ENCODE assay signal across 20 mouse cellular contexts in the genomic region with DNA sequence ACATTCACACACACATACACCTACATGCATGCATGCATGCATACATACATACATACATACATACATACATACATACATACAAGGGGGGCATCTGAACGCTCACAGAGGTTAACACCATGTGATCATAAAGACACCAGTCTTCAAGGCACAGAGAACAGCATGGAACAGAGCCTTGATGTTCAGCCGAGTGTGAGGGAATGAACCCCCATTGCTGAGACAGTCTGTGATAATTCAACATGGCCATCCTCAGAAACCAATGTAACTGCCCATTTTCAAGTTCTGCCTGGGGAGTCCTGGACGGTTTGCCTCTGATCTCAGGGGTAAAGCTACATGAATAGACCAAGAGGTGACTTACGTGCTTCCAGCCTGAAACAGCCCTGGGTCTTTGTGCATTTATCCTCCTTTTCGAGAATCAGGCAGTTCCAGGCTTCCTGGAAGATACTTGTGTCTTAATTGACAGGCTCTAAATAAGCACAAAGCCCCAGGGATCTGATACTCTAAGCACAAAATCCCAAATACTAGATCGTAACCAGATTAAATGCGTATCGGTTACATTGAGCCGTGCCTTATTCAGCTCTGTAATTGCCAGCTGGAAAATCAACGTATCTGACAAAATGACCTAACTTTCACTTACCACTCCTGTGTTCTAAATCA.
DNase-seq lines count a peak whose midpoint lies in the region; ATAC-seq and TF ChIP-seq lines count a peak whose summit lies in the region.
"Had no signal": no experiment of that assay in that cellular context is flagged by ENCODE, and none has a peak within 500 bp of the region (broad histone marks: within the 10 kb centered on the region; RNA-seq: fewer than 3 reads in every experiment).

No protein-coding gene starts in this region.

- H3K4me2 ChIP-seq in kidney, embryonic 16.5 days (replicated peaks; ENCODE audit: low read depth, low read length), result no peak overlapping the region
- H3K4me2 ChIP-seq in embryonic facial prominence, embryonic 13.5 days, result no peak overlapping the region
- H3K4me2 ChIP-seq in limb, embryonic 14.5 days (replicated peaks; ENCODE audit: low read depth, low read length, severe bottlenecking), result no peak overlapping the region
- H3K4me2 ChIP-seq: hindbrain, embryonic 15.5 days; stomach, embryonic 15.5 days had no signal

- no peak for TF ChIP-seq POLR2A in limb, embryonic 14.5 days (IDR thresholded peaks at IDR 0.05; ENCODE audit: borderline replicate concordance, extremely low read depth, insufficient read depth, insufficient read length)

- H3K9me3 ChIP-seq in kidney, embryonic 16.5 days (ENCODE audit: low read length), result no peaks in the 10 kb centered on the region
- no peaks in the 10 kb centered on the region for H3K9me3 ChIP-seq in embryonic facial prominence, embryonic 13.5 days
- no peaks in the 10 kb centered on the region for H3K9me3 ChIP-seq in limb, embryonic 14.5 days (ENCODE audit: control insufficient read depth, low read length)
- H3K9me3 ChIP-seq: G1E; hindbrain, embryonic 15.5 days; stomach, embryonic 15.5 days had no signal

- peak; percentile 51 to 57 for DNase-seq in cerebellum, postnatal 10 days
- no peak for DNase-seq in cerebellum, adult 18-20 months
- DNase-seq in kidney, postnatal 36 days, result no peak
- DNase-seq in limb, embryonic 14.5 days (ENCODE audit: low spot score), result peak; percentile 54
- DNase-seq in urinary bladder, postnatal 4 days (ENCODE audit: low spot score in 2 of 2), result no peak
- no peak for DNase-seq in layer of hippocampus, adult 8-10 months (ENCODE audit: low spot score in 2 of 2)
- DNase-seq: heart, adult 11 months; kidney, adult 18-20 months; kidney, postnatal 14 days; layer of hippocampus, adult 9-11 months; lung, adult 18-20 months; right cerebral cortex, postnatal 14 days; thymus, adult 2 months had no signal

- H3K4me1 ChIP-seq in kidney, embryonic 16.5 days (ENCODE audit: insufficient read depth, low read length), result peaks cover 31% of the 10 kb centered on the region
- peaks cover 71% of the 10 kb centered on the region for H3K4me1 ChIP-seq in embryonic facial prominence, embryonic 13.5 days
- H3K4me1 ChIP-seq in limb, embryonic 14.5 days (ENCODE audit: control insufficient read depth, insufficient read depth, low read length), result peaks cover 69% of the 10 kb centered on the region

- ATAC-seq in kidney, embryonic 16.5 days (ENCODE audit: low FRiP score, low TSS enrichment), result no peak
- ATAC-seq in embryonic facial prominence, embryonic 13.5 days (ENCODE audit: insufficient number of reproducible peaks, insufficient read depth, low FRiP score, low TSS enrichment, low read depth), result no peak
- no peak for ATAC-seq in limb, embryonic 14.5 days (ENCODE audit: low FRiP score, low read depth)
- ATAC-seq: CD4-positive, CD25-positive, alpha-beta regulatory T cell, adult 4 months; forebrain, embryonic 14.5 days had no signal

- H3K27ac ChIP-seq in kidney, embryonic 16.5 days (ENCODE audit: low read length), result peak overlapping the region; percentile 59
- peak overlapping the region; percentile 70 for H3K27ac ChIP-seq in embryonic facial prominence, embryonic 13.5 days
- no peak overlapping the region for H3K27ac ChIP-seq in limb, embryonic 14.5 days (replicated peaks; ENCODE audit: low read depth, low read length)
- H3K27ac ChIP-seq: hindbrain, embryonic 15.5 days; stomach, embryonic 15.5 days had no signal

- H3K36me3 ChIP-seq in kidney, embryonic 16.5 days (ENCODE audit: insufficient read depth, low read length), result no peaks in the 10 kb centered on the region
- no peaks in the 10 kb centered on the region for H3K36me3 ChIP-seq in embryonic facial prominence, embryonic 13.5 days
- H3K36me3 ChIP-seq in limb, embryonic 14.5 days (ENCODE audit: control insufficient read depth, insufficient read depth, low read length), result no peaks in the 10 kb centered on the region
- H3K36me3 ChIP-seq: G1E; hindbrain, embryonic 15.5 days; stomach, embryonic 15.5 days had no signal

- no peaks in the 10 kb centered on the region for H3K27me3 ChIP-seq in kidney, embryonic 16.5 days (ENCODE audit: insufficient read depth, low read length)
- peaks cover 3% of the 10 kb centered on the region; the same call in 1 of the 2 replicates for H3K27me3 ChIP-seq in embryonic facial prominence, embryonic 13.5 days
- no peaks in the 10 kb centered on the region for H3K27me3 ChIP-seq in limb, embryonic 14.5 days (ENCODE audit: control insufficient read depth, insufficient read depth, low read length)
- H3K27me3 ChIP-seq: hindbrain, embryonic 15.5 days; stomach, embryonic 15.5 days had no signal

- H3K4me3 ChIP-seq in kidney, embryonic 16.5 days (ENCODE audit: low read length), result no peak overlapping the region
- H3K4me3 ChIP-seq in embryonic facial prominence, embryonic 13.5 days, result no peak overlapping the region
- no peak overlapping the region for H3K4me3 ChIP-seq in limb, embryonic 14.5 days (replicated peaks; ENCODE audit: low read length)
- H3K4me3 ChIP-seq: hindbrain, embryonic 15.5 days; stomach, embryonic 15.5 days had no signal

- no peak overlapping the region for H3K9ac ChIP-seq in kidney, embryonic 16.5 days (replicated peaks; ENCODE audit: low read length)
- no peak overlapping the region for H3K9ac ChIP-seq in embryonic facial prominence, embryonic 13.5 days
- no peak overlapping the region for H3K9ac ChIP-seq in limb, embryonic 14.5 days (ENCODE audit: low read depth, low read length, severe bottlenecking)
- H3K9ac ChIP-seq: hindbrain, embryonic 15.5 days; stomach, embryonic 15.5 days had no signal

- WGBS in kidney, embryonic 16.5 days, result 53% methylated on average over 10 of the region's 10 CpGs
- 23% methylated on average over 10 of the region's 10 CpGs for WGBS in embryonic facial prominence, embryonic 13.5 days
- WGBS in limb, embryonic 14.5 days, result 48% methylated on average over 10 of the region's 10 CpGs

Comparison
In these comparisons a context has a peak if more than half of its experiments do, and no peak if none do; other contexts are left out.
1. DNase-seq: peak in cerebellum, postnatal 10 days (2 of 2) and limb, embryonic 14.5 days (single experiment); none in cerebellum, adult 18-20 months (0 of 2), kidney, postnatal 36 days (0 of 2), urinary bladder, postnatal 4 days (0 of 2) and layer of hippocampus, adult 8-10 months (0 of 2).